Mouse (Mus musculus) spleen, adult 2 months (tissue): ENCODE results near the gene Pfn3. TPM values are rescaled to one million over a fixed set of nuclear protein-coding genes. Genes with fewer than 3 reads are reported as not detected.
"Not testable (repeated sequence)": the region's sequence is repeated elsewhere in the genome, so short reads cannot be mapped to it uniquely, and the experiment has no call there.

Experiments
- DNase-seq, 2 experiments: peaks; one replicate each; pipeline versions ENCODE4 v3.0.0 to v3.0.0-alpha.2; 2012 to 2021; ENCODE audit warnings: low spot score in 2 of 2, low read depth in 1 of 2
- H3K27ac ChIP-seq: fragments of 200-500 bp; 2 replicates; pipeline ENCODE4 v1.5.1; 2012; ENCODE audit warnings: low read length, inconsistent platforms; ENCODE audit not compliant: insufficient read depth
- H3K27me3 ChIP-seq: fragments of 200-500 bp; 2 replicates; pipeline ENCODE4 v1.6.1; 2012; ENCODE audit warnings: mild to moderate bottlenecking, moderate library complexity, low read length, inconsistent platforms; ENCODE audit not compliant: control insufficient read depth, insufficient read depth
- H3K36me3 ChIP-seq: fragments of 200-500 bp; 2 replicates; pipeline ENCODE4 v1.6.1; 2012; ENCODE audit warnings: mild to moderate bottlenecking, low read length, inconsistent platforms; ENCODE audit not compliant: control insufficient read depth, insufficient read depth
- H3K4me1 ChIP-seq: fragments of 200-500 bp; 2 replicates; pipeline ENCODE4 v1.6.1; 2011; ENCODE audit warnings: inconsistent platforms; ENCODE audit not compliant: control insufficient read depth, insufficient read depth, insufficient read length
- H3K4me3 ChIP-seq: fragments of 200-500 bp; 2 replicates; pipeline ENCODE4 v1.5.1; 2011; ENCODE audit warnings: mild to moderate bottlenecking, inconsistent platforms; ENCODE audit not compliant: insufficient read depth, insufficient read length; ENCODE audit errors: extremely low read depth
- CTCF ChIP-seq: fragments of 200-500 bp; IDR thresholded peaks from 2 replicates; pipeline ENCODE4 v1.5.1; 2011; ENCODE audit warnings: mild to moderate bottlenecking, inconsistent platforms; ENCODE audit not compliant: insufficient read depth, insufficient read length, insufficient replicate concordance; ENCODE audit errors: extremely low read depth
- POLR2A ChIP-seq: fragments of 200-500 bp; IDR thresholded peaks from 2 replicates; pipeline ENCODE4 v1.6.1; 2011; ENCODE audit warnings: low read depth, low read length, inconsistent platforms
- WGBS: fragments of 180-500 bp; shearing (Covaris S2); methylation state at CpG from one replicate; pipeline ENCODE4 v1.1.7; 2018; 5-methylcytosine and 5-hydroxymethylcytosine counted together
- polyA plus RNA-seq: library from polyadenylated mRNA; depleted of rRNA; stranded (reverse); fragments of >200 nt; gene quantifications from 2 replicates; pipeline ENCODE4 v1.2.3, GENCODE M21; 2012

Pfn3 gene
- polyA plus RNA-seq, 1 experiment = not detected

- Histone ChIP-seq H3K27ac (peak within 1 kb of the TSS; percentile 99), H3K4me3 (peak within 1 kb of the TSS; percentile 82), H3K4me1 (peaks cover 42% of the 10 kb centered on the region; the same call in 1 of the 2 replicates), H3K27me3 (no peaks in the 10 kb centered on the region), H3K36me3 (no peaks in the 10 kb centered on the region)
- DNase-seq = peak; percentile 99
- no peak for TF ChIP-seq POLR2A
- under 1% methylated on average over 35 of the region's 35 CpGs for WGBS
Observed at GRCm38 (mm10) chr13:55444937-55445315, 29.9 kb upstream of the Pfn3 start, which contains the start of gene Grk6. Gene Grk6, plus strand, starts transcription at chr13:55445072.

- peak; percentile 76 to 90 for DNase-seq
- no peaks in the 10 kb centered on the region for H3K36me3 ChIP-seq
- no peaks in the 10 kb centered on the region for H3K27me3 ChIP-seq
- H3K4me1 ChIP-seq = peaks cover 38% of the 10 kb centered on the region; the same call in 1 of the 2 replicates
- TF ChIP-seq CTCF (no peak), POLR2A (peak; percentile 31)
- H3K27ac ChIP-seq = peak overlapping the region; percentile 99
- WGBS = under 1% methylated on average over 33 of the region's 33 CpGs
- peak overlapping the region; percentile 82 for H3K4me3 ChIP-seq
Observed at GRCm38 (mm10) chr13:55444286-55444936, 29.4 kb upstream of the Pfn3 start.

- Histone ChIP-seq H3K4me1 (peaks cover 37% of the 10 kb centered on the region; the same call in 1 of the 2 replicates), H3K4me3 (peak overlapping the region; percentile 55; the same call in 1 of the 2 replicates), H3K27ac (peak overlapping the region; percentile 99), H3K36me3 (no peaks in the 10 kb centered on the region), H3K27me3 (no peaks in the 10 kb centered on the region)
- TF ChIP-seq CTCF (no peak), POLR2A (no peak)
- WGBS = 13% methylated on average over 9 of the region's 9 CpGs
- no peak for DNase-seq
Observed at GRCm38 (mm10) chr13:55443799-55444285, 28.8 kb upstream of the Pfn3 start.

GRCm38 (mm10) chr13:55437111-55437629, 22.1 kb upstream of the Pfn3 start:
- peak overlapping the region; percentile 52; the same call in 1 of the 2 replicates for H3K27ac ChIP-seq
- not testable (repeated sequence) for H3K36me3 ChIP-seq, H3K27me3 ChIP-seq, H3K4me3 ChIP-seq, DNase-seq
- 16% methylated on average over 15 of the region's 15 CpGs for WGBS
- H3K4me1 ChIP-seq = peaks cover 18% of the 10 kb centered on the region; the same call in 1 of the 2 replicates

GRCm38 (mm10) chr13:55431889-55432685, 17.1 kb upstream of the Pfn3 start:
- DNase-seq = peak; percentile 68 to 83
- Histone ChIP-seq H3K4me3 (peak overlapping the region; percentile 29; the same call in 1 of the 2 replicates), H3K36me3 (no peaks in the 10 kb centered on the region), H3K4me1 (peaks cover 36% of the 10 kb centered on the region), H3K27me3 (no peaks in the 10 kb centered on the region), H3K27ac (peak overlapping the region; percentile 99)
- TF ChIP-seq POLR2A (no peak), CTCF (no peak)
- WGBS = 10% methylated on average over 10 of the region's 10 CpGs

GRCm38 (mm10) chr13:55430566-55430965, 15.5 kb upstream of the Pfn3 start:
- Histone ChIP-seq H3K27me3 (no peaks in the 10 kb centered on the region), H3K4me3 (no peak overlapping the region), H3K4me1 (peaks cover 37% of the 10 kb centered on the region), H3K27ac (peak overlapping the region; percentile 52; the same call in 1 of the 2 replicates), H3K36me3 (no peaks in the 10 kb centered on the region)
- no peak for DNase-seq
- 91% methylated on average over 2 of the region's 2 CpGs for WGBS
- TF ChIP-seq CTCF (no peak), POLR2A (no peak)
